Mouse (Mus musculus) heart, embryonic 14.5 days (tissue): ENCODE data around the gene C2cd4c. TPM values are rescaled to one million over a fixed set of nuclear protein-coding genes. Genes with fewer than 3 reads are reported as not detected.

Experiments used
- ATAC-seq: fragments of 200-750 bp; cut with Nextera tagmentation; 2 replicates; pipeline ENCODE4 v1.8.0; 2017; ENCODE audit warnings: low read depth, moderate TSS enrichment; ENCODE audit not compliant: insufficient number of reproducible peaks, insufficient read depth, low FRiP score
- H3K27ac ChIP-seq, 2 experiments: fragments of 200-500 bp in 1 of 2; fragments of 300-500 bp in 1 of 2; sonication (generic) in 1 of 2; replicated peaks in 1 of 2; 2 replicates each; pipeline ENCODE4 v1.5.1; 2012 to 2014; ENCODE audit warnings: low read depth in 2 of 2, low read length in 2 of 2, control low read depth in 1 of 2, mild to moderate bottlenecking in 1 of 2, mixed read lengths in 1 of 2; ENCODE audit not compliant: control insufficient read depth in 1 of 2, insufficient read depth in 1 of 2
- H3K27me3 ChIP-seq: fragments of 300-500 bp; sonication (generic); 2 replicates; pipeline ENCODE4 v1.6.1; 2014; ENCODE audit warnings: mild to moderate bottlenecking, low read length, control low read depth; ENCODE audit not compliant: control insufficient read depth, insufficient read depth
- H3K36me3 ChIP-seq: fragments of 300-500 bp; sonication (generic); 2 replicates; pipeline ENCODE4 v1.6.1; 2014; ENCODE audit warnings: mild to moderate bottlenecking, control low read depth, low read length, mixed read lengths; ENCODE audit not compliant: control insufficient read depth, insufficient read depth
- H3K4me1 ChIP-seq, 2 experiments: fragments of 200-500 bp in 1 of 2; fragments of 300-500 bp in 1 of 2; sonication (generic) in 1 of 2; 2 replicates each; pipeline ENCODE4 v1.6.1; 2012 to 2014; ENCODE audit warnings: low read length in 2 of 2, control low read depth in 1 of 2, mixed read lengths in 1 of 2; ENCODE audit not compliant: control insufficient read depth in 2 of 2, insufficient read depth in 2 of 2
- H3K4me2 ChIP-seq: fragments of 300-500 bp; sonication (generic); 2 replicates; pipeline ENCODE4 v1.6.1; 2014; ENCODE audit warnings: mild to moderate bottlenecking, low read length
- H3K4me3 ChIP-seq, 2 experiments: fragments of 200-500 bp in 1 of 2; fragments of 300-500 bp in 1 of 2; sonication (generic) in 1 of 2; 2 replicates each; pipeline ENCODE4 v1.5.1; 2012 to 2014; ENCODE audit warnings: low read length in 2 of 2, mild to moderate bottlenecking in 2 of 2, control low read depth in 1 of 2, low read depth in 1 of 2, moderate library complexity in 1 of 2; ENCODE audit not compliant: control insufficient read depth in 1 of 2, insufficient read depth in 1 of 2
- H3K9ac ChIP-seq: fragments of 300-500 bp; sonication (generic); 2 replicates; pipeline ENCODE4 v1.6.1; 2014; ENCODE audit warnings: mild to moderate bottlenecking, low read length
- H3K9me3 ChIP-seq: fragments of 300-500 bp; sonication (generic); 2 replicates; pipeline ENCODE4 v1.6.1; 2016; ENCODE audit warnings: low read length, control low read depth; ENCODE audit not compliant: control insufficient read depth
- WGBS: fragments of 180-500 bp; shearing (Covaris S2); extraction: QIAGEN DNeasy Blood & Tissue Kit; methylation state at CpG from one replicate; pipeline ENCODE4 v1.1.7; 2014; 5-methylcytosine and 5-hydroxymethylcytosine counted together
- polyA plus RNA-seq: library from polyadenylated mRNA; unstranded; fragments of >200 nt; fragmentation: Nextera tagmentation; extraction: Ambion mirVana; gene quantifications from 2 replicates; pipeline ENCODE4 v1.2.1, GENCODE M21; 2014

Gene C2cd4c
- polyA plus RNA-seq, 1 experiment from 2014 or later: not detected

GRCm38 (mm10) chr10:79626156-79626555, 12.3 kb upstream of the C2cd4c start:
- Histone ChIP-seq H3K36me3 (no peaks in the 10 kb centered on the region), H3K9ac (no peak overlapping the region), H3K4me3 (no peak overlapping the region), H3K4me1 (no peaks in the 10 kb centered on the region), H3K27me3 (no peaks in the 10 kb centered on the region), H3K4me2 (no peak overlapping the region), H3K9me3 (no peaks in the 10 kb centered on the region), H3K27ac (no peak overlapping the region)
- no peak for ATAC-seq
- 75% methylated on average over 10 of the region's 10 CpGs for WGBS

- no peaks in the 10 kb centered on the region for H3K4me1 ChIP-seq
- H3K36me3 ChIP-seq: no peaks in the 10 kb centered on the region
- no peak overlapping the region for H3K9ac ChIP-seq
- no peak overlapping the region for H3K27ac ChIP-seq
- WGBS: 72% methylated on average over 9 of the region's 9 CpGs
- ATAC-seq: no peak
- H3K4me2 ChIP-seq: no peak overlapping the region
- no peaks in the 10 kb centered on the region for H3K27me3 ChIP-seq
- H3K9me3 ChIP-seq: no peaks in the 10 kb centered on the region
- no peak overlapping the region for H3K4me3 ChIP-seq
Measured at GRCm38 (mm10) chr10:79625398-79625797, 11.6 kb upstream of the C2cd4c start.

- Histone ChIP-seq H3K9me3 (no peaks in the 10 kb centered on the region), H3K4me1 (no peaks in the 10 kb centered on the region), H3K27ac (no peak overlapping the region), H3K4me3 (no peak overlapping the region), H3K9ac (no peak overlapping the region), H3K36me3 (no peaks in the 10 kb centered on the region), H3K27me3 (no peaks in the 10 kb centered on the region), H3K4me2 (no peak overlapping the region)
- WGBS: 71% methylated on average over 12 of the region's 12 CpGs
- ATAC-seq: no peak
Measured at GRCm38 (mm10) chr10:79623950-79624349, 10.1 kb upstream of the C2cd4c start.

GRCm38 (mm10) chr10:79616376-79616775, 2.6 kb upstream of the C2cd4c start:
- no peak overlapping the region for H3K9ac ChIP-seq
- H3K36me3 ChIP-seq: no peaks in the 10 kb centered on the region
- no peak overlapping the region for H3K4me2 ChIP-seq
- no peaks in the 10 kb centered on the region for H3K9me3 ChIP-seq
- H3K4me1 ChIP-seq: peaks cover 9 to 15% of the 10 kb centered on the region in 2 experiments; a peak in 3 of 4 replicates
- ATAC-seq: no peak
- H3K4me3 ChIP-seq: no peak overlapping the region
- 85% methylated on average over 5 of the region's 5 CpGs for WGBS
- no peak overlapping the region for H3K27ac ChIP-seq
- H3K27me3 ChIP-seq: peaks cover 30% of the 10 kb centered on the region

GRCm38 (mm10) chr10:79615860-79616259, 2.0 kb upstream of the C2cd4c start:
- Histone ChIP-seq H3K4me3 (no peak overlapping the region), H3K27me3 (peaks cover 31% of the 10 kb centered on the region), H3K9me3 (no peaks in the 10 kb centered on the region), H3K27ac (no peak overlapping the region), H3K9ac (no peak overlapping the region), H3K4me2 (no peak overlapping the region), H3K36me3 (no peaks in the 10 kb centered on the region), H3K4me1 (peaks cover 9 to 15% of the 10 kb centered on the region in 2 experiments; a peak in 3 of 4 replicates)
- 13% methylated on average over 8 of the region's 8 CpGs for WGBS
- ATAC-seq: no peak

- WGBS: 80% methylated on average over 1 of the region's 1 CpGs
- H3K9me3 ChIP-seq: no peaks in the 10 kb centered on the region
- peak; percentile 20; the same call in 1 of the 2 replicates for ATAC-seq
Measured at GRCm38 (mm10) chr10:79614305-79614643, 449 bp upstream of the C2cd4c start.

GRCm38 (mm10) chr10:79612192-79613135, 1.4 kb downstream of the C2cd4c start:
- Histone ChIP-seq H3K4me2 (peak overlapping the region; percentile 53), H3K4me1 (peaks cover 9 to 15% of the 10 kb centered on the region in 2 experiments; a peak in 3 of 4 replicates), H3K27me3 (peaks cover 43% of the 10 kb centered on the region), H3K27ac (no peak overlapping the region), H3K9me3 (no peaks in the 10 kb centered on the region), H3K4me3 (peak overlapping the region in 1 of 2 experiments; percentile 17; a peak in 2 of 4 replicates), H3K36me3 (no peaks in the 10 kb centered on the region), H3K9ac (peak overlapping the region; percentile 34; the same call in 1 of the 2 replicates)
- 11% methylated on average over 51 of the region's 51 CpGs for WGBS
- ATAC-seq: no peak

More at GRCm38 (mm10) chr10:79614305-79614643, 449 bp upstream of the C2cd4c start:
- Histone ChIP-seq H3K4me3 (peak overlapping the region; percentile 55 to 56), H3K4me2 (peak overlapping the region; percentile 92), H3K27me3 (peaks cover 39% of the 10 kb centered on the region), H3K4me1 (peaks cover 9 to 15% of the 10 kb centered on the region in 2 experiments; a peak in 3 of 4 replicates), H3K27ac (no peak overlapping the region), H3K9ac (no peak overlapping the region), H3K36me3 (no peaks in the 10 kb centered on the region)
